In the genomic region with DNA sequence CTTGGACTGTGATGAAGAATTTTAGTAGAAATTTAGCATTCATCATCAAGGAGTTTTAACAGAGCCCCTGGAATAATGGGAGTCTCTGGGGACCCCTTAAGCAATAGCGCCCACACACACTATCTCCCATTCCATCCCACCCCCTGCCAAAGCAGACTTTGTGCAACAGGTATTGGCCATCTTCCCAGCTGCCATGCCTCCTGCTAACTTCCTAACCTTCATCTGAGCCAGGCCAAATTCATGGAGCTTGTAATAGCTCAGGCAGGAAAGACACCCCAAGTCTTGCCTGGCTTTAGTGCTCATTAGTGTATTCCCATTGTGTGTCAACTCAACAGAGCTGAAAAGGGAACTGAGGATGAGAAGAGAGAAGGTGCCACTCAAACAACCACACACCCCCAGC, we compare ENCODE assay signal across 18 mouse cellular contexts.
A peak's percentile ranks its signal among the peaks of the same experiment; 100 is the strongest.
DNase-seq lines count a peak whose midpoint lies in the region; ATAC-seq and TF ChIP-seq lines count a peak whose summit lies in the region.
"Had no signal": no experiment of that assay in that cellular context is flagged by ENCODE, and none has a peak within 500 bp of the region (broad histone marks: within the 10 kb centered on the region; RNA-seq: fewer than 3 reads in every experiment).

No protein-coding gene starts in this region.

- no peak for ATAC-seq in midbrain, embryonic 15.5 days (replicated peaks)
- ATAC-seq: activated CD4-positive, CD25-positive, alpha-beta regulatory T cell, adult 4 months; forebrain, embryonic 15.5 days; intestine, embryonic 16.5 days; Patski had no signal

- TF ChIP-seq CTCF in layer of hippocampus, adult 2 months (conservative IDR thresholded peaks at IDR 0.05): no peak

- no peak for DNase-seq in layer of hippocampus, adult 2 months (ENCODE audit: low spot score in 2 of 2)
- no peak for DNase-seq in layer of hippocampus, adult 9-11 months
- peak; percentile 67 for DNase-seq in cerebellum, adult 9-10 months
- DNase-seq in cerebellum, postnatal 25 days: peak; percentile 49 to 75
- DNase-seq in right cerebral cortex, postnatal 4 days: no peak
- DNase-seq: adrenal gland, postnatal 14 days; embryo, embryonic 11 days; gastrocnemius, postnatal 36 days; heart, adult 11 months; heart, postnatal 36 days had no signal

- no peak overlapping the region for H3K4me2 ChIP-seq in midbrain, embryonic 15.5 days
- H3K4me2 ChIP-seq: embryonic facial prominence, embryonic 15.5 days; forebrain, embryonic 15.5 days; heart, embryonic 13.5 days; hindbrain, embryonic 15.5 days had no signal

- H3K27me3 ChIP-seq in midbrain, embryonic 15.5 days (replicated peaks): no peaks in the 10 kb centered on the region
- H3K27me3 ChIP-seq: embryonic facial prominence, embryonic 15.5 days; forebrain, embryonic 15.5 days; heart, embryonic 13.5 days; hindbrain, embryonic 15.5 days had no signal

- no peaks in the 10 kb centered on the region for H3K9me3 ChIP-seq in midbrain, embryonic 15.5 days
- H3K9me3 ChIP-seq: embryonic facial prominence, embryonic 15.5 days; forebrain, embryonic 15.5 days; heart, embryonic 13.5 days; hindbrain, embryonic 15.5 days had no signal

- no peaks in the 10 kb centered on the region for H3K4me1 ChIP-seq in midbrain, embryonic 15.5 days
- H3K4me1 ChIP-seq: embryonic facial prominence, embryonic 15.5 days; heart, embryonic 13.5 days; hindbrain, embryonic 15.5 days had no signal

- 0 out of 2 replicates have a peak overlapping the region, but pooled peaks have one; percentile 4 for H3K27ac ChIP-seq in layer of hippocampus, adult 2 months
- H3K27ac ChIP-seq in midbrain, embryonic 15.5 days: no peak overlapping the region
- H3K27ac ChIP-seq: embryonic facial prominence, embryonic 15.5 days; forebrain, embryonic 15.5 days; heart, embryonic 13.5 days; hindbrain, embryonic 15.5 days had no signal

- H3K4me3 ChIP-seq in layer of hippocampus, adult 2 months: no peak overlapping the region
- H3K4me3 ChIP-seq in midbrain, embryonic 15.5 days: no peak overlapping the region
- H3K4me3 ChIP-seq: embryonic facial prominence, embryonic 15.5 days; forebrain, embryonic 15.5 days; heart, embryonic 13.5 days; hindbrain, embryonic 15.5 days had no signal

- H3K36me3 ChIP-seq in midbrain, embryonic 15.5 days (replicated peaks): no peaks in the 10 kb centered on the region
- H3K36me3 ChIP-seq: embryonic facial prominence, embryonic 15.5 days; forebrain, embryonic 15.5 days; heart, embryonic 13.5 days; hindbrain, embryonic 15.5 days had no signal

- WGBS in midbrain, embryonic 15.5 days: 94% methylated on average over 1 of the region's 1 CpGs

- H3K9ac ChIP-seq in midbrain, embryonic 15.5 days: no peak overlapping the region
- H3K9ac ChIP-seq: embryonic facial prominence, embryonic 15.5 days; forebrain, embryonic 15.5 days; heart, embryonic 13.5 days; hindbrain, embryonic 15.5 days had no signal

Comparison
In these comparisons a context has a peak if more than half of its experiments do, and no peak if none do; other contexts are left out.
1. DNase-seq: peak in cerebellum, adult 9-10 months (single experiment) and cerebellum, postnatal 25 days (2 of 2); none in layer of hippocampus, adult 2 months (0 of 2), layer of hippocampus, adult 9-11 months (single experiment) and right cerebral cortex, postnatal 4 days (single experiment).